Mouse (Mus musculus) heart, embryonic 13.5 days (tissue): ENCODE results near the gene Tmem259. TPM values are rescaled to one million over a fixed set of nuclear protein-coding genes. Genes with fewer than 3 reads are reported as not detected.
A peak's percentile ranks its signal among the peaks of the same experiment; 100 is the strongest.

Experiments used
- ATAC-seq: fragments of 200-750 bp; cut with Nextera tagmentation; 2 replicates; pipeline ENCODE4 v1.8.0; 2017; ENCODE audit warnings: moderate TSS enrichment; ENCODE audit not compliant: insufficient number of reproducible peaks, low FRiP score, low TSS enrichment; ENCODE audit errors: extremely low read depth
- H3K27ac ChIP-seq: fragments of 300-500 bp; sonication (generic); replicated peaks from 2 replicates; pipeline ENCODE4 v1.5.1; 2015; ENCODE audit warnings: moderate library complexity, mild to moderate bottlenecking, inconsistent platforms
- H3K27me3 ChIP-seq: fragments of 300-500 bp; sonication (generic); replicated peaks from 2 replicates; pipeline ENCODE4 v1.6.1; 2015; ENCODE audit warnings: mild to moderate bottlenecking, inconsistent platforms
- H3K36me3 ChIP-seq: fragments of 300-500 bp; sonication (generic); 2 replicates; pipeline ENCODE4 v1.6.1; 2015; ENCODE audit warnings: mild to moderate bottlenecking, inconsistent platforms
- H3K4me1 ChIP-seq: fragments of 300-500 bp; sonication (generic); 2 replicates; pipeline ENCODE4 v1.6.1; 2015; ENCODE audit warnings: inconsistent platforms
- H3K4me2 ChIP-seq: fragments of 300-500 bp; sonication (generic); 2 replicates; pipeline ENCODE4 v1.6.1; 2015; ENCODE audit warnings: inconsistent platforms, mild to moderate bottlenecking, moderate library complexity
- H3K4me3 ChIP-seq: fragments of 300-500 bp; sonication (generic); 2 replicates; pipeline ENCODE4 v1.5.1; 2015; ENCODE audit warnings: moderate library complexity, mild to moderate bottlenecking, inconsistent platforms
- H3K9ac ChIP-seq: fragments of 300-500 bp; sonication (generic); 2 replicates; pipeline ENCODE4 v1.6.1; 2015; ENCODE audit warnings: inconsistent platforms, mild to moderate bottlenecking, moderate library complexity
- H3K9me3 ChIP-seq: fragments of 300-500 bp; sonication (generic); 2 replicates; pipeline ENCODE4 v1.6.1; 2016; ENCODE audit warnings: inconsistent platforms
- WGBS: fragments of 180-500 bp; shearing (Covaris S2); methylation state at CpG from one replicate; pipeline ENCODE4 v1.1.7; 2015; ENCODE audit warnings: mixed read lengths; 5-methylcytosine and 5-hydroxymethylcytosine counted together
- polyA plus RNA-seq: library from polyadenylated mRNA; unstranded; fragments of >200 nt; fragmentation: Nextera tagmentation; extraction: Ambion mirVana; gene quantifications from 2 replicates; pipeline ENCODE4 v1.2.1, GENCODE M21; 2015

The Tmem259 gene
- polyA plus RNA-seq, 1 experiment from 2014 or later = 10.6 TPM

DNA sequence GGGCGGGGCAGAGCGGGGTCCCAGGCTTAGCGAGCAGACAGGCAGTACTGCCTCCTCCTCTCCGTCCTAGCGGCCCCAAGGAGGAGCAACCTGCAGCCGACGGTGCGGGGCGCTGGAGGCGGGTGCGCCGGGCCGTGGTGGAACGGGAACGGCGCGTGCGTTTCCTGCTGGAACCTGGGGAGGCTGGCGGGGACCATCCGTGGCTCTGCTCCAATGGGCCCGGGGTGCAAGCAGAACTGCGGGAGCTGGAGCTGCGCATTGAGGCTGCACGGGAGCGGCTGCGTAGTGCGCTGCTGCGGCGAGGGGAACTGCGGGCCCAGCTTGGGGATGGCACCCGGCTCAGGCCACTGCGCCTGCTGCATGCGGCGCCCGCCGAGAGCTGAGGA, 7.4 kb downstream of the Tmem259 start:
- Histone ChIP-seq H3K4me2 (no peak overlapping the region), H3K27me3 (peaks cover 21% of the 10 kb centered on the region), H3K4me3 (no peak overlapping the region), H3K4me1 (peaks cover 28% of the 10 kb centered on the region), H3K9me3 (0 out of 2 replicates have a peak, but pooled peaks cover 10% of the 10 kb centered on the region), H3K36me3 (peaks cover 60% of the 10 kb centered on the region), H3K9ac (no peak overlapping the region), H3K27ac (no peak overlapping the region)
- 71% methylated on average over 29 of the region's 36 CpGs for WGBS
- ATAC-seq = no peak

DNA sequence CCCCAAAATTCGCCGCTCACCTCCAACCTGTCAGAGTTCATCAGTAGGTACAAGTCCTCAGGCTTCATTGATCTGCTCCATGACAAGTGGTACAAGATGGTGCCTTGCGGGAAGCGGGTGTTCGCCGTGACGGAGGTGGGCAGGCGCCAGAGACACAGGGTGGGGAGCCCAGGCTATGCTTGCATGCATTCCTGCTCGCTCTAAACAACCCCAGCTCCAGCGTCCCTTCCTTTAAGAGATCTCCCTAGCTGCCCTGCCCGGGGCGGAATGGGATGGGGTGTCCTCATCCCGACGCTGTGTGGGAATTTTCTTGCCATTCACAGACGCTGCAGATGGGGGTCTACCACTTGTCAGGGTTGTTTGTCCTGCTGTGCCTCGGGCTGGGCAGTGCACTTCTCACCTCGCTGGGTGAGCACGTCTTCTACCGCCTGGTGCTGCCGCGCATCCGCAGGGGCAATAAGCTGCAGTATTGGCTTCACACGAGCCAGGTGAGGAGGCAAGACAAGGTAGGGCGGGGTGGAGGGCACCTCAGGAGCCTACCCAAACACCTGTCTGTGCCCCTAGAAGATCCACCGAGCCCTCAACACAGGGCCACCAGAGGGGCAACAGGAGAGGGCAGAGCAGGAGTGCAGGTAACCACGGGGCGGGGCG, 7.9 kb downstream of the Tmem259 start:
- H3K36me3 ChIP-seq = peaks cover 56% of the 10 kb centered on the region
- no peak overlapping the region for H3K9ac ChIP-seq
- H3K27ac ChIP-seq = no peak overlapping the region
- no peak overlapping the region for H3K4me3 ChIP-seq
- H3K4me2 ChIP-seq = no peak overlapping the region
- WGBS = 84% methylated on average over 28 of the region's 28 CpGs
- H3K9me3 ChIP-seq = 0 out of 2 replicates have a peak, but pooled peaks cover 10% of the 10 kb centered on the region
- peaks cover 26% of the 10 kb centered on the region for H3K27me3 ChIP-seq
- ATAC-seq = no peak
- H3K4me1 ChIP-seq = peaks cover 25% of the 10 kb centered on the region

DNA sequence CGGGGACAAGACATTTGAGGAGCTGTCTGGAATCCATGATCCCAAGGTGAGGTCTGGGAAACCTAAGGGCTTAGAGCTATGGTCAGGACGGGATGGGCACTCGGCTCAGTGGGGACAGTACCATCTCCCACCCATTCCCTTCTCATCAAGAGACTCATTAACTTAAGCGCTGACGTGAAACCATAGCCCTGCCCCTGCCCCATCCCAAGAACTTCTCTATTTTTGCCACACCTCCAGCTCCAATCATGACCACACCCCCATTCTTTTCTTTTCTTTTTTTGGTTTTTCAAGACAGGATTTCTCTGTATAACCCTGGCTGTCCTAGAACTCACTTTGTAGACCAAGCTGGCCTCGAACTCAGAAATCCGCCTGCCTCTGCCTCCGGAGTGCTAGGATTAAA, 9.5 kb downstream of the Tmem259 start:
- H3K27ac ChIP-seq = no peak overlapping the region
- no peak overlapping the region for H3K4me2 ChIP-seq
- no peak for ATAC-seq
- peaks cover 41% of the 10 kb centered on the region for H3K27me3 ChIP-seq
- no peak overlapping the region for H3K4me3 ChIP-seq
- H3K9me3 ChIP-seq = 0 out of 2 replicates have a peak, but pooled peaks cover 10% of the 10 kb centered on the region
- 85% methylated on average over 8 of the region's 8 CpGs for WGBS
- H3K36me3 ChIP-seq = peaks cover 55% of the 10 kb centered on the region
- H3K9ac ChIP-seq = no peak overlapping the region
- H3K4me1 ChIP-seq = peaks cover 18% of the 10 kb centered on the region

DNA sequence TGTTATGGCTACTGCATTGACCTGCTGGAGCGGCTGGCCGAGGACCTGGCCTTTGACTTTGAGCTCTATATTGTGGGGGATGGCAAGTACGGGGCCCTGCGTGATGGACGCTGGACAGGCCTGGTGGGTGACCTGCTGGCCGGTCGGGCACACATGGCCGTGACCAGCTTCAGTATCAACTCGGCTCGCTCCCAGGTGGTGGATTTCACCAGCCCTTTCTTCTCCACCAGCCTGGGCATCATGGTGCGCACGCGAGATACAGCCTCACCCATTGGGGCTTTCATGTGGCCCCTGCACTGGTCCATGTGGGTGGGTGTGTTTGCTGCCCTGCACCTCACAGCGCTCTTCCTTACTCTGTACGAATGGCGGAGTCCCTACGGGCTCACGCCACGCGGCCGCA, 10.0 kb downstream of the Tmem259 start:
- peaks cover 15% of the 10 kb centered on the region for H3K4me1 ChIP-seq
- no peak overlapping the region for H3K27ac ChIP-seq
- H3K4me3 ChIP-seq = no peak overlapping the region
- 0 out of 2 replicates have a peak, but pooled peaks cover 10% of the 10 kb centered on the region for H3K9me3 ChIP-seq
- no peak overlapping the region for H3K4me2 ChIP-seq
- ATAC-seq = no peak
- H3K36me3 ChIP-seq = peaks cover 49% of the 10 kb centered on the region
- peaks cover 46% of the 10 kb centered on the region for H3K27me3 ChIP-seq
- WGBS = 87% methylated on average over 21 of the region's 21 CpGs
- no peak overlapping the region for H3K9ac ChIP-seq

DNA sequence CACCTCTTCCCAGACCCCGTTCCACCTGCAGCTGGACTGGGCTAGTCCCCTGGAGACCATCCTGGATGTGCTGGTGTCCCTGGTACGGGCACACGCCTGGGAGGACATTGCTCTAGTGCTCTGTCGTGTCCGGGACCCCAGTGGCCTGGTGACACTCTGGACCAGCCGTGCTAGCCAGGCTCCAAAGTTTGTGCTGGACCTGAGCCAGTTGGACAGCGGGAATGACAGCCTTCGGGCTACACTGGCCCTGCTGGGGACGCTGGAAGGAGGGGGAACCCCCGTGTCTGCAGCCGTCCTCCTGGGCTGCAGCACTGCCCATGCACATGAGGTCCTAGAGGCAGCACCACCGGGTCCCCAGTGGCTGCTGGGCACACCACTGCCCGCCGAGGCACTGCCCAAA, 11.3 kb downstream of the Tmem259 start:
- ATAC-seq = no peak
- H3K4me1 ChIP-seq = peaks cover 15% of the 10 kb centered on the region
- H3K9ac ChIP-seq = no peak overlapping the region
- no peak overlapping the region for H3K27ac ChIP-seq
- no peak overlapping the region for H3K4me2 ChIP-seq
- H3K36me3 ChIP-seq = peaks cover 41% of the 10 kb centered on the region
- WGBS = 45% methylated on average over 14 of the region's 14 CpGs
- H3K9me3 ChIP-seq = 0 out of 2 replicates have a peak, but pooled peaks cover 10% of the 10 kb centered on the region
- H3K27me3 ChIP-seq = peaks cover 54% of the 10 kb centered on the region
- H3K4me3 ChIP-seq = no peak overlapping the region

DNA sequence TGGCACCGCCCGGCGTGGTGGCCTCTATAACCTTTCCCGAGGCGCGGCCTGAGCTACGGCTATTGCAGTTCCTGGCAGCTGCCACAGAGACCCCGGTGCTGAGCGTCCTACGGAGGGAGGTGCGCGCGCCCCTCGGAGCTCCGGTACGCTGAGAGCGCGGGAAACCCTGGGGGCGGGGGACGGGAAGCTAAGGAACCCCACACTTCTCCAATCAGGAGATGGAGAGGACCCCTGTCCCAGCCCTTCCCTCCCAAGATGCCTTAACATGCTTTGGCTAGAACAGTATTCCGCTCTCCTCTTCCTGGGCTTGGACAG, 13.0 kb downstream of the Tmem259 start:
- whole genome bisulfite sequencing = 5% methylated on average over 21 of the region's 21 CpGs
- ATAC-seq = no peak
- peaks cover 54% of the 10 kb centered on the region for H3K27me3 ChIP-seq
- H3K27ac ChIP-seq = no peak overlapping the region
- H3K36me3 ChIP-seq = peaks cover 41% of the 10 kb centered on the region
- H3K4me1 ChIP-seq = peaks cover 15% of the 10 kb centered on the region
- H3K4me3 ChIP-seq = peak overlapping the region; percentile 51
- no peaks in the 10 kb centered on the region for H3K9me3 ChIP-seq
- H3K9ac ChIP-seq = peak overlapping the region; percentile 77
- H3K4me2 ChIP-seq = peak overlapping the region; percentile 75

DNA sequence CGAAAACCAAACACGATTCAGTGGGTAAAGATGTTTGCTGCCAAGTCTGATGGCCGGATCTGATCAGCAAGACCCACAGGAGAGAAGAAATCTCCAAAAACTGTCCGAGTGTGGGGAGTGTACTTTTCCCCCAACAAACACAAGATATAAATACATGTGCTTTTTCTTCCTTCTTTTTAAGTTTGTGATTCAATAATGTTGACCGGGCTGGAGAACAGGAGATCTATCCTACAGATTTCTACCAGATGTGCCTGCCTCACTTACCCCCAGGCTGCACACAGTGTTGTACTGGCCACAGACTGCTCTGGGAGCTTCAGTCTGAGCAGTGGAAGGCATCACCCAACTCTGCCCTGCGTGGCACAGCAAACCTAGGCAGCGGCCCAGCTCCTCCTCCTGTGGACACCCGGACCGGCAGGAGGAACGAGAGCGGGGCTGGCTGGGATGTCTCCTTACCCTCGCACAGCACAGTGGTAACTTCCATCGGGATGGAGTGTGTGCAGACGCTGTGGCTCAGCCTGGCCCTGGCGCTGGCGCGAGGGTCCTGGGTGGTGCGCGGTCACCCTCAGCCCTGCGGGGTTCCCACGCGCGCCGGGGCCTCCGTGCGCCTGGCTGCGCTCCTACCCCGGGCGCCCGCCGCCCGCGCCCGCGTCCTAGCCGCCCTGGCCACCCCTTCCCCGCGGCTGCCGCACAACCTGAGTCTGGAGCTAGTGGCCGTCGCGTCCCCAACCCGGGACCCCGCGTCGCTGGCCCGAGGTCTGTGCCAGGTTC, 13.5 kb downstream of the Tmem259 start, which contains the start of gene Grin3b:
Gene Grin3b, plus strand, starts transcription at position 301 of the 768 bp plus-strand sequence.
- 8% methylated on average over 44 of the region's 47 CpGs for WGBS
- Histone ChIP-seq H3K4me3 (peak within 1 kb of the TSS; percentile 51), H3K27me3 (peaks cover 54% of the 10 kb centered on the region), H3K9me3 (no peaks in the 10 kb centered on the region), H3K4me2 (peak within 1 kb of the TSS; percentile 75), H3K27ac (no peak within 1 kb of the TSS), H3K9ac (peak within 1 kb of the TSS; percentile 77), H3K36me3 (peaks cover 41% of the 10 kb centered on the region), H3K4me1 (peaks cover 15% of the 10 kb centered on the region)
- ATAC-seq = no peak

DNA sequence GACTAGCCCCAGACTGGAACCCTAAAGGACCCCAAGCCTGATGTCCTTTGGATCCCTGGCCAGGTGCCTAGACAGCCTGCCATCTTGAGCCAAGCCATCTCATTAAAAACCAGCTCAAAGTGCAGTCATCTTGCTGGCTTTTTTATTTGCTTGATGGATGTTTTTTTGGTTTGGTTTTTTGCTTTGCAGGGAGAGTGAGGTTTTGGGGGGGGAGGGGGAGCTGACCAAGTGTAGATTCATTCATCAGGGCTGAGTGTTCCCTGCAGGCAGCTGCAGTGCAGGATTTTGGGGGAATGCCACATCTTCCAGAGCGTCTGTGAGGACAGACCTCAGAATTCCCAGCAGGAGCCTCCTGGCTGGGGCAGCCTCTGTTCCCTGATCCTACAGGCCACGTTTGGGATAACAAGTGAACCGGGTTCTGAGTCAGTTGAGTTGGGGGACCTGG, 15.0 kb downstream of the Tmem259 start:
- no peak overlapping the region for H3K27ac ChIP-seq

DNA sequence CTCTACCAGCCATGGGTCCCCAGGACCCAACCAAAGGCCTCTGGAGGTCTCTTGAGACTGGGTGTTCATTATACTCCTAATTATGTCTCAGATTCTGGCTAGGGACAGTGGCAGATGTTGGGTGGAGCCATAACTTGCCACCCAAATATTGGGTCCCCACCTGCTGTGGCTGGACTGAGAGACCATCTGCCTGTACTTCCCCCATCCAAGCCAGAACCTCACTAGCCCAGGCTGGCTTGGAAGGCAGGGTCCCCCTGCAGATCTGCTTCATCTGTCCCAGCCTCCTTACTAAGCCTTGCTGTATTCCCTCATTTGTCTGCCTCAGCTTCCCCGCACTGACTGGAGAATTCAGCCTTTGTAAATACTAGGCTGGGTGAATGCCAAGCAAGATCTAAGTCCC, 15.9 kb downstream of the Tmem259 start:
- ATAC-seq = no peak
- H3K36me3 ChIP-seq = peaks cover 51% of the 10 kb centered on the region
- no peak overlapping the region for H3K9ac ChIP-seq
- H3K4me2 ChIP-seq = no peak overlapping the region
- peaks cover 48% of the 10 kb centered on the region for H3K27me3 ChIP-seq
- H3K27ac ChIP-seq = no peak overlapping the region
- 88% methylated on average over 1 of the region's 1 CpGs for WGBS
- H3K4me1 ChIP-seq = peaks cover 15% of the 10 kb centered on the region
- no peak overlapping the region for H3K4me3 ChIP-seq
- H3K9me3 ChIP-seq = no peaks in the 10 kb centered on the region

More for the DNA sequence above, 15.0 kb downstream of the Tmem259 start:
- 18% methylated on average over 3 of the region's 3 CpGs for WGBS
- Histone ChIP-seq H3K4me2 (no peak overlapping the region), H3K36me3 (peaks cover 43% of the 10 kb centered on the region), H3K4me1 (peaks cover 15% of the 10 kb centered on the region), H3K4me3 (no peak overlapping the region), H3K9me3 (no peaks in the 10 kb centered on the region), H3K27me3 (peaks cover 54% of the 10 kb centered on the region), H3K9ac (no peak overlapping the region)
- no peak for ATAC-seq

DNA sequence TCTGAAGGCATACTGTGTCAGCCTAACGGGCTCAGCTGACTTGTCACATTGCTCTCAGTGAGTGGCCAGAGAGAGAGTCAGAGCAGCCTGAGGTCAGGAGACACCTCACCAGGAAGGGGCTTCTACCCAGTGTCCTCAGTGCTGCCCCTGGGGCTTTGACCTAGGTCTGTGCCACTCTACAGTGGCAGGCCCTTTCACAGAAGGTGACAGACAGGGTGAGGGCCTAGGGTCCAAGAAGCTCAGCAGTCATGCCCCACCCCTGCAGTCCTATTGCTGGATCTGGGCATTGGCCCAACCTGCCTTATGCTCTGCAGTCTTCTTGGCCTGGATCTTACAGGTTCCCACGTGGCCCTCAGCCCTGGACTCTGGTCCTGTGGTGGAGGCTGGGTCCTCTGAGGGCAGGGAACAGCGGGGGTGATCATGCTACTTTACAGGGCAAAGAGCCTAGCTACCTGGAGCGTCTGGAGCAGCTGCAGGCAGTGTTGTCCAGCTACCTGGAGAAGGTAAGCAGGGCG, 17.2 kb downstream of the Tmem259 start:
- Histone ChIP-seq H3K4me1 (peaks cover 10% of the 10 kb centered on the region), H3K4me3 (no peak overlapping the region), H3K27me3 (peaks cover 36% of the 10 kb centered on the region), H3K4me2 (no peak overlapping the region), H3K27ac (no peak overlapping the region), H3K9ac (no peak overlapping the region), H3K9me3 (no peaks in the 10 kb centered on the region), H3K36me3 (peaks cover 64% of the 10 kb centered on the region)
- ATAC-seq = no peak
- 90% methylated on average over 5 of the region's 5 CpGs for WGBS

DNA sequence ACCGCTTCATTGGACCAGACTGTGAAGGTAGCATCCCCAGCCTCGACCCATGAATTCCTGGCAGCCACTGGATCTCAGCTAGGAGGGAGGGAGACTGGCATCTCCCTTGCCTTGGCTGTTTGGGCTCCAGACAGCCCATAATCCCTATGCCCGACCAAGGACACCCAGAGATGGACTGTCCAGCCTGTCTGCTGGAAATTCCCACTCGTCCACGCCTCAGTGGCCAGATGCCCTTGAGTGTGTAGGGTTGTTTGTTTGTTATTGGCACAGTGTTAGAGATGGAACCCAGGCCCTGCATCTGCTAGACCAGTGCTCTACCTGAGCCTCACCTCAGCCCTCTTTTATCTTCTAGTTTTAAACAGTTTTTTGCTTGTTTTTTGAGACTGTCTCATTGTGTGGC, 18.8 kb downstream of the Tmem259 start:
- 84% methylated on average over 5 of the region's 5 CpGs for WGBS
- H3K4me3 ChIP-seq = no peak overlapping the region
- H3K27me3 ChIP-seq = peaks cover 20% of the 10 kb centered on the region
- peaks cover 72% of the 10 kb centered on the region for H3K36me3 ChIP-seq
- H3K9me3 ChIP-seq = no peaks in the 10 kb centered on the region
- H3K4me1 ChIP-seq = peaks cover 11% of the 10 kb centered on the region
- H3K9ac ChIP-seq = no peak overlapping the region
- no peak for ATAC-seq
- H3K4me2 ChIP-seq = no peak overlapping the region
- no peak overlapping the region for H3K27ac ChIP-seq
